Mouse (Mus musculus): ENCODE data around the gene Rad1. TPM values are rescaled to one million over a fixed set of nuclear protein-coding genes. Genes with fewer than 3 reads are reported as not detected.
"Not testable (repeated sequence)": the region's sequence is repeated elsewhere in the genome, so short reads cannot be mapped to it uniquely, and the experiment has no call there.

Rad1 gene
- polyA plus RNA-seq, 1 experiment from 2014 or later: 29.6 TPM

DNA sequence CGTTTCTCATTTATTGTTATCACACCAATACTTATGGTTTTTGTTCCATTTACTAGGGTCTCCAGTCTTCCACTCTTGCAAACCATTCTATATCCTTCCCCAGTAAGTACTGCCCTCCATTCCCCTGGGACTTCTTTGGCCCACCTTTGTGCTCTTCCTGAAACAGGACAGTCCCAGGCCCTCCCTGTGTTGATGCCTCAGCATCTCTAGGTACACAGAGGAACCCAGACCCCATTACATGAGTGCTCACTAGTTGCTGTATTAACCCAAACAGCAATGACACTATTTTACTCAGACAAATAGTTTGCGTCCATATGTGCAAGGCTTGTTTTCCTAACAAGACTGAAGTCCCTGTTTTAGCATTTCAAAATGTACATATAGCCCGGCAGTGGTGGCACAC is 17.1 kb upstream of the Rad1 start:
- Histone ChIP-seq H3K4me1 (replicated peaks; ENCODE audit: control insufficient read depth, insufficient read depth, low read length) (peaks cover 7% of the 10 kb centered on the region), H3K4me2 (ENCODE audit: low read depth, low read length) (peak overlapping the region; percentile 90), H3K27me3 (ENCODE audit: control insufficient read depth, insufficient read depth, low read depth, low read length) (no peaks in the 10 kb centered on the region), H3K4me3 (ENCODE audit: low read length) (no peak overlapping the region), H3K9ac (ENCODE audit: low read length) (no peak overlapping the region), H3K27ac (ENCODE audit: low read length) (no peak overlapping the region), H3K9me3 (ENCODE audit: control insufficient read depth, low read length) (no peaks in the 10 kb centered on the region), H3K36me3 (ENCODE audit: control insufficient read depth, insufficient read depth, low read length) (no peaks in the 10 kb centered on the region)
- ATAC-seq (ENCODE audit: low read depth): no peak
- WGBS: 78% methylated on average over 3 of the region's 3 CpGs

DNA sequence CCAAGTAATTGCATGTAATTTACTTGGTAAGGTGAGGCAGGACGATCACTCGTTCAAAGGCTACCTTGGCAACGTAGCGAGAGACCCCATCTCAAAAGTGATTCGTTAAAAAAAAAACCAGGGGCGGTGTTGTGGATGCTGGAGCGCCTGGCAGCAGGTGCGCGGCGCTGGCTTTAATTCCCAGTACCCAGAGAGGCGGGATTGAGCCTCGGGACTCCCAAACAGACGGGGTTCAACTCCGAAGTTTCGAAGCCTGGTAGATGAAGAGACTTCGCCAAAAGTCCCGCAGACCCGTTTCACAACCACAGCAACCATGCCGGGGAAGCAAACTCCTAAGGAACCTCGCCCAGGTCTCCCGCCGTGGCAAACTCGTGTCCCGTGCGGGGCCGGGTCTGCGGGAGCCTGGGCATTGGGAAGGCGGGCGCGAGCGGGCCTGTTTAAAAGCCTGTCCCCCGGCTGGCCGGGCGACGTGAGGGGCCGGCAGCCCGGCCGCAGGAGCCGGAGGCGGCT is 16.1 kb upstream of the Rad1 start:
- peak; percentile 7 for ATAC-seq (ENCODE audit: low read depth)
- WGBS: under 1% methylated on average over 40 of the region's 40 CpGs

DNA sequence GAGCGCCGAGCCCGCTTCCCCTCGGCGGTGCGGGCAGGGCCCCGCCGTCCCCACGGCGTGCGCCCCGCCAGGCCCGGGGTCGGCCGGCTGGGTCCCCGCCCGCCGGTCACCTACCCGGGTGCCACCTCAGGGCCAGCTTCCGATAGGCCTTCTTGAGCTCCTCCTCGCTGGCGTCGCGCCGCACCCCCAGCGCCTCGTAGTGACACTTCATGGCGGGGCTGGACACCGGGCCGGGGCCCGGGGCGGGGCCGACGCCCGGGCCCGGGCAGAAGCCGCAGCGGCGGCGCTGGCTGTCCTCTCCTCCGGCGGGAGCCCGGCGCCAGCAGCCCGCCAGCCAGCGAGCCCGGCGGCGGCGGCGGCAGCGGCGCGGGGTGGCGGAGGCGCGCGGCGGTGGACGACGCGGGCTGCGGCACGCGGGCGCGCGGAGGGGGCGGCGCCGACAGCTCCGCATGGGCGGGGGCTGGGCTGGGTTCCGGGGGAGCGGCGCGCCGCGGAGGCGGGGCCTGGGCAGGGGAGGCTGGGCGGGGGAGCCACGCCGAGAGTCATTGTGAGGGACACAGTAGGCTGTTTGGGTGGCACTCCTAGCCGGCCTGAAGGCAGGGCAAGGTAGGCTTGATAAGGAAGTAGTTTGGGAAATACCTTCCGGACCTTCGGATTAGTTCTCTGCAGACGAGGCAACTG is 15.5 kb upstream of the Rad1 start, which contains the start of gene Dnajc21:
Gene Dnajc21 (minus strand): TSS at position 366 of the 681 bp plus-strand sequence.
- no peaks in the 10 kb centered on the region for H3K9me3 ChIP-seq (ENCODE audit: control insufficient read depth, low read length)
- H3K4me1 ChIP-seq (replicated peaks; ENCODE audit: control insufficient read depth, insufficient read depth, low read length): peaks cover 7% of the 10 kb centered on the region
- 0% methylated on average over 55 of the region's 87 CpGs for WGBS
- peak within 1 kb of the TSS; percentile 90 for H3K4me2 ChIP-seq (ENCODE audit: low read depth, low read length)
- H3K36me3 ChIP-seq (ENCODE audit: control insufficient read depth, insufficient read depth, low read length): peaks cover 3% of the 10 kb centered on the region
- ATAC-seq (ENCODE audit: low read depth): peak; percentile 98
- peak within 1 kb of the TSS; percentile 72 for H3K27ac ChIP-seq (ENCODE audit: low read length)
- H3K9ac ChIP-seq (ENCODE audit: low read length): peak within 1 kb of the TSS; percentile 79
- peak within 1 kb of the TSS; percentile 90 for H3K4me3 ChIP-seq (ENCODE audit: low read length)
- H3K27me3 ChIP-seq (ENCODE audit: control insufficient read depth, insufficient read depth, low read depth, low read length): no peaks in the 10 kb centered on the region

More for the DNA sequence above, 16.1 kb upstream of the Rad1 start:
- H3K4me1 ChIP-seq (replicated peaks; ENCODE audit: control insufficient read depth, insufficient read depth, low read length): peaks cover 7% of the 10 kb centered on the region
- H3K9me3 ChIP-seq (ENCODE audit: control insufficient read depth, low read length): no peaks in the 10 kb centered on the region
- no peaks in the 10 kb centered on the region for H3K36me3 ChIP-seq (ENCODE audit: control insufficient read depth, insufficient read depth, low read length)
- H3K27ac ChIP-seq (ENCODE audit: low read length): peak overlapping the region; percentile 72
- no peaks in the 10 kb centered on the region for H3K27me3 ChIP-seq (ENCODE audit: control insufficient read depth, insufficient read depth, low read depth, low read length)
- peak overlapping the region; percentile 90 for H3K4me2 ChIP-seq (ENCODE audit: low read depth, low read length)
- peak overlapping the region; percentile 79 for H3K9ac ChIP-seq (ENCODE audit: low read length)
- H3K4me3 ChIP-seq (ENCODE audit: low read length): peak overlapping the region; percentile 90

- peaks cover 7% of the 10 kb centered on the region for H3K4me1 ChIP-seq (replicated peaks; ENCODE audit: control insufficient read depth, insufficient read depth, low read length)
- peaks cover 9% of the 10 kb centered on the region for H3K36me3 ChIP-seq (ENCODE audit: control insufficient read depth, insufficient read depth, low read length)
- 8% methylated on average over 3 of the region's 3 CpGs for WGBS
- H3K4me3 ChIP-seq (ENCODE audit: low read length): peak overlapping the region; percentile 90
- peak overlapping the region; percentile 90 for H3K4me2 ChIP-seq (ENCODE audit: low read depth, low read length)
- H3K9me3 ChIP-seq (ENCODE audit: control insufficient read depth, low read length): no peaks in the 10 kb centered on the region
- peak overlapping the region; percentile 79 for H3K9ac ChIP-seq (ENCODE audit: low read length)
- peak; percentile 3; the same call in 1 of the 2 replicates for ATAC-seq (ENCODE audit: low read depth)
- no peaks in the 10 kb centered on the region for H3K27me3 ChIP-seq (ENCODE audit: control insufficient read depth, insufficient read depth, low read depth, low read length)
- peak overlapping the region; percentile 72 for H3K27ac ChIP-seq (ENCODE audit: low read length)
Observed at GRCm38 (mm10) chr15:10470941-10471340, 14.9 kb upstream of the Rad1 start.

DNA sequence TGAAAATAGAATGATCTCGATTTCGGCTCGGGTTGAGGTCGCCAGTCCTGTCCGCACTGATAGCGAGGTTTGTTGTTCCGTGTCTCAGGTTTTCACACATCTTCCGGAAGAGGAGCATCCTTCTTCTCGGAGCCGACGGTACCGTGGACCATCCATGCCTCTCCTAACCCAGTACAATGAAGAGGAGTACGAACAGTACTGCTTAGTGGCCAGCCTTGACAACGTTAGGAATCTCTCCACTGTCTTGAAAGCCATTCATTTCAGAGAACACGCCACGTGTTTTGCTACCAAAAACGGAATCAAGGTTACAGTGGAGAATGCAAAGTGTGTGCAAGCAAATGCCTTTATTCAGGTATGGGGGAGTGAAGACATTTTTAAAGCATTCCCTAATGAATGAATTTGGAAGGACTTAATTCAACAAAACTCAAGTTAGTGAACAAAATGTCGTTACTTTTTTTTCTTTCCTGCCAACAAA is 584 bp downstream of the Rad1 start:
- no peaks in the 10 kb centered on the region for H3K9me3 ChIP-seq (ENCODE audit: control insufficient read depth, low read length)
- peak overlapping the region; percentile 89 for H3K9ac ChIP-seq (ENCODE audit: low read length)
- H3K36me3 ChIP-seq (ENCODE audit: control insufficient read depth, insufficient read depth, low read length): peaks cover 8% of the 10 kb centered on the region
- peak; percentile 27 for ATAC-seq (ENCODE audit: low read depth)
- H3K4me1 ChIP-seq (replicated peaks; ENCODE audit: control insufficient read depth, insufficient read depth, low read length): peaks cover 16% of the 10 kb centered on the region
- H3K4me2 ChIP-seq (ENCODE audit: low read depth, low read length): peak overlapping the region; percentile 88
- WGBS: under 1% methylated on average over 18 of the region's 18 CpGs
- H3K4me3 ChIP-seq (ENCODE audit: low read length): peak overlapping the region; percentile 69
- peak overlapping the region; percentile 78; the same call in 1 of the 2 replicates for H3K27ac ChIP-seq (ENCODE audit: low read length)
- H3K27me3 ChIP-seq (ENCODE audit: control insufficient read depth, insufficient read depth, low read depth, low read length): no peaks in the 10 kb centered on the region

- peaks cover 16% of the 10 kb centered on the region for H3K4me1 ChIP-seq (replicated peaks; ENCODE audit: control insufficient read depth, insufficient read depth, low read length)
- peaks cover 9% of the 10 kb centered on the region for H3K36me3 ChIP-seq (ENCODE audit: control insufficient read depth, insufficient read depth, low read length)
- H3K4me3 ChIP-seq (ENCODE audit: low read length): peak overlapping the region; percentile 11; the same call in 1 of the 2 replicates
- peak overlapping the region; percentile 88 for H3K4me2 ChIP-seq (ENCODE audit: low read depth, low read length)
- no peaks in the 10 kb centered on the region for H3K9me3 ChIP-seq (ENCODE audit: control insufficient read depth, low read length)
- no peak overlapping the region for H3K27ac ChIP-seq (ENCODE audit: low read length)
- 42% methylated on average over 2 of the region's 2 CpGs for WGBS
- H3K27me3 ChIP-seq (ENCODE audit: control insufficient read depth, insufficient read depth, low read depth, low read length): no peaks in the 10 kb centered on the region
- ATAC-seq (ENCODE audit: low read depth): no peak
- no peak overlapping the region for H3K9ac ChIP-seq (ENCODE audit: low read length)
Observed at GRCm38 (mm10) chr15:10487246-10487645, 1.4 kb downstream of the Rad1 start.

GRCm38 (mm10) chr15:10490101-10490500 is 4.3 kb downstream of the Rad1 start:
- Histone ChIP-seq H3K4me2 (ENCODE audit: low read depth, low read length) (no peak overlapping the region), H3K36me3 (ENCODE audit: control insufficient read depth, insufficient read depth, low read length) (peaks cover 11% of the 10 kb centered on the region), H3K4me1 (replicated peaks; ENCODE audit: control insufficient read depth, insufficient read depth, low read length) (peaks cover 7% of the 10 kb centered on the region), H3K27me3 (ENCODE audit: control insufficient read depth, insufficient read depth, low read depth, low read length) (no peaks in the 10 kb centered on the region), H3K9me3 (ENCODE audit: control insufficient read depth, low read length) (no peaks in the 10 kb centered on the region), H3K9ac (ENCODE audit: low read length) (no peak overlapping the region), H3K4me3 (ENCODE audit: low read length) (no peak overlapping the region), H3K27ac (ENCODE audit: low read length) (no peak overlapping the region)
- 93% methylated on average over 5 of the region's 5 CpGs for WGBS
- no peak for ATAC-seq (ENCODE audit: low read depth)

- Histone ChIP-seq H3K27me3 (ENCODE audit: control insufficient read depth, insufficient read depth, low read depth, low read length) (no peaks in the 10 kb centered on the region), H3K4me2 (ENCODE audit: low read depth, low read length) (no peak overlapping the region), H3K36me3 (ENCODE audit: control insufficient read depth, insufficient read depth, low read length) (peaks cover 13% of the 10 kb centered on the region), H3K27ac (ENCODE audit: low read length) (no peak overlapping the region), H3K9me3 (ENCODE audit: control insufficient read depth, low read length) (no peaks in the 10 kb centered on the region), H3K4me1 (replicated peaks; ENCODE audit: control insufficient read depth, insufficient read depth, low read length) (no peaks in the 10 kb centered on the region), H3K9ac (ENCODE audit: low read length) (no peak overlapping the region), H3K4me3 (ENCODE audit: low read length) (no peak overlapping the region)
- no peak for ATAC-seq (ENCODE audit: low read depth)
- WGBS: 81% methylated on average over 11 of the region's 11 CpGs
Observed at GRCm38 (mm10) chr15:10495944-10496343, 10.1 kb downstream of the Rad1 start.

- H3K4me1 ChIP-seq (replicated peaks; ENCODE audit: control insufficient read depth, insufficient read depth, low read length); ATAC-seq (ENCODE audit: low read depth); H3K9me3 ChIP-seq (ENCODE audit: control insufficient read depth, low read length); H3K4me2 ChIP-seq (ENCODE audit: low read depth, low read length); H3K9ac ChIP-seq (ENCODE audit: low read length); H3K4me3 ChIP-seq (ENCODE audit: low read length); H3K27ac ChIP-seq (ENCODE audit: low read length); H3K27me3 ChIP-seq (ENCODE audit: control insufficient read depth, insufficient read depth, low read depth, low read length): not testable (repeated sequence)
- WGBS: 94% methylated on average over 1 of the region's 1 CpGs
- peaks cover 13% of the 10 kb centered on the region for H3K36me3 ChIP-seq (ENCODE audit: control insufficient read depth, insufficient read depth, low read length)
Observed at GRCm38 (mm10) chr15:10496696-10497095, 10.9 kb downstream of the Rad1 start.

Measured in lung, embryonic 16.5 days (tissue).